Mouse (Mus musculus) stomach, postnatal 0 days (tissue): ENCODE measurements around the gene Ncf1. TPM values are rescaled to one million over a fixed set of nuclear protein-coding genes. Genes with fewer than 3 reads are reported as not detected.

ENCODE experiments used
- ATAC-seq: fragments of 200-750 bp; cut with Nextera tagmentation; 2 replicates; pipeline ENCODE4 v1.8.0; 2017; ENCODE audit not compliant: low FRiP score, low TSS enrichment
- DNase-seq: peaks from one replicate; pipeline ENCODE4 v3.0.0-alpha.2; 2016; ENCODE audit warnings: low spot score
- H3K27ac ChIP-seq: fragments of 300-500 bp; sonication (generic); replicated peaks from 2 replicates; pipeline ENCODE4 v1.5.1; 2014; ENCODE audit warnings: mild to moderate bottlenecking, control low read depth
- H3K27me3 ChIP-seq: fragments of 300-500 bp; sonication (generic); 2 replicates; pipeline ENCODE4 v1.6.1; 2014; ENCODE audit warnings: low read length; ENCODE audit not compliant: control insufficient read depth, insufficient read depth
- H3K36me3 ChIP-seq: fragments of 300-500 bp; sonication (generic); 2 replicates; pipeline ENCODE4 v1.6.1; 2014; ENCODE audit warnings: low read length, mixed read lengths; ENCODE audit not compliant: control insufficient read depth, insufficient read depth
- H3K4me1 ChIP-seq: fragments of 300-500 bp; sonication (generic); replicated peaks from 2 replicates; pipeline ENCODE4 v1.6.1; 2014; ENCODE audit warnings: antibody characterized with exemption; ENCODE audit not compliant: control insufficient read depth, insufficient read depth
- H3K4me2 ChIP-seq: fragments of 300-500 bp; sonication (generic); replicated peaks from 2 replicates; pipeline ENCODE4 v1.6.1; 2014; ENCODE audit warnings: low read depth, mild to moderate bottlenecking, control low read depth, moderate library complexity
- H3K4me3 ChIP-seq: fragments of 300-500 bp; sonication (generic); 2 replicates; pipeline ENCODE4 v1.5.1; 2014; ENCODE audit warnings: low read depth, low read length, control low read depth
- H3K9ac ChIP-seq: fragments of 300-500 bp; sonication (generic); 2 replicates; pipeline ENCODE4 v1.6.1; 2014; ENCODE audit warnings: mild to moderate bottlenecking, low read length, control low read depth, mixed read lengths
- H3K9me3 ChIP-seq: fragments of 300-500 bp; sonication (generic); 2 replicates; pipeline ENCODE4 v1.6.1; 2016; ENCODE audit warnings: low read length; ENCODE audit not compliant: control insufficient read depth
- CTCF ChIP-seq: IDR thresholded peaks from 2 replicates; pipeline ENCODE4 v1.5.1; 2016; ENCODE audit warnings: antibody characterized with exemption, low read depth, mild to moderate bottlenecking, moderate library complexity
- EP300 ChIP-seq: optimal IDR thresholded peaks from 2 replicates; pipeline ENCODE3; 2016; ENCODE audit warnings: antibody characterized with exemption
- WGBS: fragments of 180-500 bp; shearing (Covaris S2); extraction: QIAGEN DNeasy Blood & Tissue Kit; methylation state at CpG from one replicate; pipeline ENCODE4 v1.1.7; 2014; 5-methylcytosine and 5-hydroxymethylcytosine counted together
- polyA plus RNA-seq: library from polyadenylated mRNA; unstranded; fragments of >200 nt; fragmentation: Nextera tagmentation; extraction: Ambion mirVana; gene quantifications from 2 replicates; pipeline ENCODE4 v1.2.1, GENCODE M21; 2015

The Ncf1 gene
- polyA plus RNA-seq, 1 experiment from 2014 or later, result 2.4 TPM

- no peak for TF ChIP-seq CTCF
- TF ChIP-seq EP300, result no peak
- H3K36me3 ChIP-seq, result peaks cover 4% of the 10 kb centered on the region
- ATAC-seq, result no peak
These were observed 59.3 kb downstream of the Ncf1 start for GRCm38 (mm10) chr5:134170167-134170566.

More at GRCm38 (mm10) chr5:134170167-134170566, 59.3 kb downstream of the Ncf1 start:
- H3K4me1 ChIP-seq, result no peaks in the 10 kb centered on the region
- no peak overlapping the region for H3K27ac ChIP-seq
- H3K4me2 ChIP-seq, result no peak overlapping the region
- no peaks in the 10 kb centered on the region for H3K9me3 ChIP-seq
- no peak overlapping the region for H3K4me3 ChIP-seq
- WGBS, result 85% methylated on average over 8 of the region's 8 CpGs
- no peak for DNase-seq
- H3K27me3 ChIP-seq, result no peaks in the 10 kb centered on the region
- H3K9ac ChIP-seq, result no peak overlapping the region

Other genes starting within 250 kb of the Ncf1 start
- gene Castor2, start 129.9 kb downstream of the Ncf1 start, polyA plus RNA-seq, result 3.8 and 4.0 TPM in 2 replicates
- 17.6 and 18.0 TPM in 2 replicates for gene Rcc1l, start 52.9 kb downstream of the Ncf1 start, polyA plus RNA-seq
- gene Gtf2ird2, start 45.6 kb downstream of the Ncf1 start, polyA plus RNA-seq, result 3.2 and 3.7 TPM in 2 replicates
- 63.0 and 81.9 TPM in 2 replicates for gene Gtf2i, start 85.1 kb upstream of the Ncf1 start, polyA plus RNA-seq
- gene Gtf2ird1, start 227.1 kb upstream of the Ncf1 start, polyA plus RNA-seq, result 42.4 and 47.0 TPM in 2 replicates